Mouse (Mus musculus) embryonic facial prominence, embryonic 14.5 days (tissue): ENCODE data around the gene Elp4. TPM values are rescaled to one million over a fixed set of nuclear protein-coding genes. Genes with fewer than 3 reads are reported as not detected.

Source experiments
- ATAC-seq: fragments of 200-750 bp; cut with Nextera tagmentation; 2 replicates; pipeline ENCODE4 v1.8.0; 2017; ENCODE audit warnings: low read depth, moderate number of reproducible peaks, moderate TSS enrichment
- DNase-seq: peaks from one replicate; pipeline ENCODE4 v3.0.0-alpha.2; 2015; ENCODE audit warnings: low spot score
- H3K27ac ChIP-seq: fragments of 300-500 bp; sonication (generic); replicated peaks from 2 replicates; pipeline ENCODE4 v1.5.1; 2014; ENCODE audit warnings: low read depth, mild to moderate bottlenecking, low read length, moderate library complexity
- H3K27me3 ChIP-seq: fragments of 300-500 bp; sonication (generic); replicated peaks from 2 replicates; pipeline ENCODE4 v1.6.1; 2014; ENCODE audit warnings: low read length; ENCODE audit not compliant: control insufficient read depth, insufficient read depth
- H3K36me3 ChIP-seq: fragments of 300-500 bp; sonication (generic); 2 replicates; pipeline ENCODE4 v1.6.1; 2014; ENCODE audit warnings: low read length, mixed read lengths; ENCODE audit not compliant: control insufficient read depth, insufficient read depth
- H3K4me1 ChIP-seq: fragments of 300-500 bp; sonication (generic); 2 replicates; pipeline ENCODE4 v1.6.1; 2014; ENCODE audit warnings: antibody characterized with exemption, low read length; ENCODE audit not compliant: control insufficient read depth, insufficient read depth
- H3K4me2 ChIP-seq: fragments of 300-500 bp; sonication (generic); 2 replicates; pipeline ENCODE4 v1.6.1; 2014; ENCODE audit warnings: low read depth, mild to moderate bottlenecking, low read length, moderate library complexity, mixed read lengths
- H3K4me3 ChIP-seq: fragments of 300-500 bp; sonication (generic); 2 replicates; pipeline ENCODE4 v1.5.1; 2014; ENCODE audit warnings: low read depth, mild to moderate bottlenecking, low read length
- H3K9ac ChIP-seq: fragments of 300-500 bp; sonication (generic); 2 replicates; pipeline ENCODE4 v1.6.1; 2014; ENCODE audit warnings: low read depth, mild to moderate bottlenecking, low read length, moderate library complexity, mixed read lengths
- H3K9me3 ChIP-seq: fragments of 300-500 bp; sonication (generic); 2 replicates; pipeline ENCODE4 v1.6.1; 2016; ENCODE audit warnings: low read length; ENCODE audit not compliant: control insufficient read depth
- WGBS: fragments of 180-500 bp; shearing (Covaris S2); extraction: QIAGEN DNeasy Blood & Tissue Kit; methylation state at CpG from one replicate; pipeline ENCODE4 v1.1.7; 2014; 5-methylcytosine and 5-hydroxymethylcytosine counted together
- polyA plus RNA-seq: library from polyadenylated mRNA; unstranded; fragments of >200 nt; fragmentation: Nextera tagmentation; extraction: Ambion mirVana; gene quantifications from 2 replicates; pipeline ENCODE4 v1.2.1, GENCODE M21; 2014

The Elp4 gene
- polyA plus RNA-seq, 1 experiment from 2014 or later: 28.8 TPM

DNA sequence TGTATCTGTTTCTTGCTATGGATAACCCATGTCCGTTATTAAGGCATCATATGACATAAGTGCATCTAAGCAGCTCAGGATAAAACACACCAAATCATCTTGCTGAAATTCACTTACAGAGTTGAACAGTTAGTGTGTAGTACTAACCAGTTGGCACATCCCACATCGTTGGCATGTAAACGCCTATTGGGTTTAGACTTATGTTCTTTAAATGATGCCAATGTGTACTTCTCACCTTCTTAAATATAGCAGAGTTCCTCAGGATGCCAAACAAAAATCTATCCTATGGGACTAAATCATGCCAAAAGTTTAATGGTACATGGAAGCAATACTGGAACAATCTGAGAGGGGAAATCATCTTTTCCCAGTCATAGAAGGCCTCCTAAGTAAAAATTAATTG lies 173.7 kb downstream of the Elp4 start:
- H3K9me3 ChIP-seq: no peaks in the 10 kb centered on the region
- no peak overlapping the region for H3K4me3 ChIP-seq
- ATAC-seq (no peak), DNase-seq (no peak)
- H3K4me1 ChIP-seq: no peaks in the 10 kb centered on the region
- no peak overlapping the region for H3K4me2 ChIP-seq
- no peaks in the 10 kb centered on the region for H3K36me3 ChIP-seq
- H3K27me3 ChIP-seq: no peaks in the 10 kb centered on the region
- H3K27ac ChIP-seq: no peak overlapping the region
- WGBS: 89% methylated on average over 3 of the region's 3 CpGs
- H3K9ac ChIP-seq: no peak overlapping the region

- Histone ChIP-seq H3K36me3 (no peaks in the 10 kb centered on the region), H3K27me3 (no peaks in the 10 kb centered on the region), H3K4me3 (no peak overlapping the region), H3K9ac (no peak overlapping the region), H3K27ac (no peak overlapping the region), H3K4me2 (no peak overlapping the region), H3K9me3 (no peaks in the 10 kb centered on the region), H3K4me1 (no peaks in the 10 kb centered on the region)
- ATAC-seq (no peak), DNase-seq (no peak)
- 74% methylated on average over 9 of the region's 9 CpGs for WGBS
These were observed 177.7 kb downstream of the Elp4 start for GRCm38 (mm10) chr2:105726657-105727056.

GRCm38 (mm10) chr2:105715409-105716115 lies 188.8 kb downstream of the Elp4 start:
- Histone ChIP-seq H3K27me3 (no peaks in the 10 kb centered on the region), H3K9me3 (no peaks in the 10 kb centered on the region), H3K36me3 (no peaks in the 10 kb centered on the region), H3K27ac (no peak overlapping the region), H3K4me3 (no peak overlapping the region), H3K9ac (no peak overlapping the region), H3K4me2 (no peak overlapping the region), H3K4me1 (peaks cover 3% of the 10 kb centered on the region; the same call in 1 of the 2 replicates)
- ATAC-seq (no peak), DNase-seq (no peak)
- whole genome bisulfite sequencing: 66% methylated on average over 8 of the region's 8 CpGs

DNA sequence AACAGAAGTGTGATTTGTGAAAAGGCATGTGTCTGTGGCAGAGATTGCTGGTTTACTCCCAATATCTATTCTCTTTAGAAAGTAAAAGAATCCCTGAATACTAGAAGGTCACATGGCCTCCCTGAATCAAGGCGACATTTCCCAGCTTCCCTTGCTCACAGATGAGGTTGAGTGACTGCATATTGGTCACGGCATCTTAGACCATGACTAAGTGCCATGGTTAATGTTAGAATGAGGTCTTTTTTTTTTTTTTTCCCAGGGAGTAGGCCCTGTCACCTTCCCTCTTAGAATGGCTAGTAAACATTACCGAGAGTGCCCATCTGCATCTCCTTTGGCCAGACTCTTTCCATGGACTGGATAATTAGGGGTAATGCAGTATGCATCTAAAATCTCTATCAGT lies 193.9 kb downstream of the Elp4 start:
- Histone ChIP-seq H3K4me1 (no peaks in the 10 kb centered on the region; the same call in 1 of the 2 replicates), H3K4me3 (no peak overlapping the region), H3K9me3 (no peaks in the 10 kb centered on the region), H3K9ac (no peak overlapping the region), H3K4me2 (no peak overlapping the region), H3K27me3 (no peaks in the 10 kb centered on the region), H3K36me3 (no peaks in the 10 kb centered on the region), H3K27ac (no peak overlapping the region)
- ATAC-seq (no peak), DNase-seq (no peak)
- 64% methylated on average over 3 of the region's 3 CpGs for WGBS

DNA sequence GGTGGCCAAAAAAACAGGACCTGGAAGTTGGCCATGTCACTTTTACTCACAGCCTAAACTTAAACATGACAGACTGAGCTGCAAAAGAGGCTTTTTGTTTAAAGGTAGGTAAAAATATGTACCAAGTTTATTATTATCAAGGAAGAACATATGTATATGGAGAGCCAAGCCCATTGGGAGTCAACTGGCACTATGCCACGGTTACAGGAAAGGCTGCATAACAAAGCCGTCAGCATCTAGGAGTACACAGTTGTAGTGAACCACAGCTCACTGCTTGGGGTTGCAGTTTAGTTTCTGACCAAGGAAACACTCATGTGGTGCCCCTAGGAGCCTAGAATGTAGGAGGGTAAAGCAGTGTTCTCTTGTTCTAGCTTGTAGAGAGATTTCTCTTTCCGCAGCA lies 195.2 kb downstream of the Elp4 start:
- ATAC-seq (0 out of 2 replicates have a peak, but pooled peaks have one; percentile 33), DNase-seq (peak; percentile 51)
- no peaks in the 10 kb centered on the region for H3K27me3 ChIP-seq
- H3K4me3 ChIP-seq: no peak overlapping the region
- no peaks in the 10 kb centered on the region for H3K4me1 ChIP-seq
- no peak overlapping the region for H3K9ac ChIP-seq
- 73% methylated on average over 3 of the region's 3 CpGs for WGBS
- no peak overlapping the region for H3K27ac ChIP-seq
- H3K9me3 ChIP-seq: no peaks in the 10 kb centered on the region
- H3K36me3 ChIP-seq: no peaks in the 10 kb centered on the region
- no peak overlapping the region for H3K4me2 ChIP-seq

DNA sequence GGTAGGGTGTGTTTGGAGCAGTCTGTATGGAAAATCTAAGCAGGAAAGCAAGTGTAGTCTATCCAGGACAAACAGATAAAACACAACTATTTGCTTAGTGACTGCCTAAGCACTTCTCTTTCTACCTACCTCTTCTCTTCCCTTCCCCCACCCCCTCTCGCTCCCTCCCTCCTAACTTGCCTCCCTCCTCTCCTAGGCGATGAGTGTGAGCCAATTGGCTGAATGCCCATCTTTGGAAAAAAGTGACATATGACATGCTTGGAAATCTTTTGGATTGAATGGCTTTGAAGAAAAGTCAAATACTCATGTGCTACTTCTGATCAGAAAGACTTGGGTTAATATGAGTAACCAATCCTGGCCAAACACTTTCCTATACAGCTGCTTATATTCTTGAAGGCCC lies 199.0 kb downstream of the Elp4 start:
- Histone ChIP-seq H3K36me3 (peaks cover 6% of the 10 kb centered on the region; the same call in 1 of the 2 replicates), H3K4me2 (no peak overlapping the region), H3K27me3 (no peaks in the 10 kb centered on the region), H3K4me3 (no peak overlapping the region), H3K9me3 (no peaks in the 10 kb centered on the region), H3K4me1 (no peaks in the 10 kb centered on the region), H3K9ac (no peak overlapping the region), H3K27ac (no peak overlapping the region)
- no peak for ATAC-seq
- 62% methylated on average over 2 of the region's 2 CpGs for WGBS
- no peak for DNase-seq

GRCm38 (mm10) chr2:105702586-105702985 lies 201.8 kb downstream of the Elp4 start:
- no peak for ATAC-seq
- no peaks in the 10 kb centered on the region for H3K9me3 ChIP-seq
- no peak overlapping the region for H3K27ac ChIP-seq
- no peak overlapping the region for H3K9ac ChIP-seq
- H3K27me3 ChIP-seq: no peaks in the 10 kb centered on the region
- DNase-seq: no peak
- no peak overlapping the region for H3K4me3 ChIP-seq
- 72% methylated on average over 10 of the region's 10 CpGs for WGBS
- no peaks in the 10 kb centered on the region for H3K4me1 ChIP-seq
- H3K4me2 ChIP-seq: no peak overlapping the region
- H3K36me3 ChIP-seq: peaks cover 6% of the 10 kb centered on the region; the same call in 1 of the 2 replicates

DNA sequence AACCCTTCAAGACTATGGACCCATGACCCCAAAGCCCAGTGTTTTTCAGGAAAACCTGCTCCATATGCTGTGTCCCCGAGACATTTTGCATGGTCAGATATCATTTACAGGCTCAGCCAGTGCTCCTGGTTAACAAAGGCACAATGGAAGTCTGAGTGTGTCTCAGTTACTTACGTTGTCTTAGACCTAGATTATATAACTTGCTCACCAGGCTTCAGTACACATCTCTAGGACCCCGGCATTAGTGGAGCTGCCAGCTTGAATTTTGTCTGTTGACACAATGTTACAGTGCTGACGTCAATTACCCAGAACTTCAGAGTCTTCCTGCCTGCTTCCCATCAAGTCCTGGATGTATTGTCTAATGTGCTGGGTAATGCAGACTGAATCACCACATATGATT lies 202.6 kb downstream of the Elp4 start:
- DNase-seq (no peak), ATAC-seq (no peak)
- WGBS: 50% methylated on average over 4 of the region's 4 CpGs
- no peak overlapping the region for H3K4me2 ChIP-seq
- peaks cover 6% of the 10 kb centered on the region; the same call in 1 of the 2 replicates for H3K36me3 ChIP-seq
- H3K9ac ChIP-seq: no peak overlapping the region
- no peaks in the 10 kb centered on the region for H3K27me3 ChIP-seq
- H3K4me1 ChIP-seq: no peaks in the 10 kb centered on the region
- no peak overlapping the region for H3K4me3 ChIP-seq
- H3K27ac ChIP-seq: no peak overlapping the region
- no peaks in the 10 kb centered on the region for H3K9me3 ChIP-seq

GRCm38 (mm10) chr2:105698631-105699030 lies 205.7 kb downstream of the Elp4 start:
- Histone ChIP-seq H3K36me3 (peaks cover 6% of the 10 kb centered on the region; the same call in 1 of the 2 replicates), H3K27me3 (no peaks in the 10 kb centered on the region)
- 81% methylated on average over 2 of the region's 2 CpGs for WGBS

More at GRCm38 (mm10) chr2:105698631-105699030, 205.7 kb downstream of the Elp4 start:
- DNase-seq (no peak), ATAC-seq (0 out of 2 replicates have a peak, but pooled peaks have one; percentile 15)
- no peak overlapping the region for H3K9ac ChIP-seq
- no peak overlapping the region for H3K4me2 ChIP-seq
- no peak overlapping the region for H3K4me3 ChIP-seq
- H3K9me3 ChIP-seq: no peaks in the 10 kb centered on the region
- no peaks in the 10 kb centered on the region for H3K4me1 ChIP-seq
- no peak overlapping the region for H3K27ac ChIP-seq
